Mouse (Mus musculus): Measurements from ENCODE around the gene Scgb1b15. TPM values are rescaled to one million over a fixed set of nuclear protein-coding genes. Genes with fewer than 3 reads are reported as not detected.

Scgb1b15 gene
- not detected in 2 replicates for polyA plus RNA-seq (2012; ENCODE audit: low replicate concordance)

GRCm38 (mm10) chr7:32836254-32836653 is at the start of gene Scgb1b15:
Gene Scgb1b15 (plus strand): TSS chr7:32836554.

GRCm38 (mm10) chr7:32829562-32829961 is 6.8 kb upstream of the Scgb1b15 start, which contains the start of gene Scgb2b15:
Gene Scgb2b15 (minus strand): TSS chr7:32829662.

Other genes starting within 250 kb of the Scgb1b15 start
- gene Scgb2b15, start 6.9 kb upstream of the Scgb1b15 start, polyA plus RNA-seq (2012; ENCODE audit: low replicate concordance), result not detected in 2 replicates
- gene Scgb2b17, start 220.0 kb downstream of the Scgb1b15 start, polyA plus RNA-seq (2012; ENCODE audit: low replicate concordance), result not detected in 2 replicates
- not detected in 2 replicates for gene Scgb1b17, start 226.9 kb downstream of the Scgb1b15 start, polyA plus RNA-seq (2012; ENCODE audit: low replicate concordance)

Data from hematopoietic multipotent progenitor cell, adult 10-12 weeks (in vitro differentiated cells).